Mouse (Mus musculus) B cell, adult 2 months (primary cell): ENCODE data around the gene Rasal3.

Source experiments
- DNase-seq, 2 experiments: peaks; one replicate each; pipeline ENCODE4 v3.0.0; 2022

The Rasal3 gene

DNA sequence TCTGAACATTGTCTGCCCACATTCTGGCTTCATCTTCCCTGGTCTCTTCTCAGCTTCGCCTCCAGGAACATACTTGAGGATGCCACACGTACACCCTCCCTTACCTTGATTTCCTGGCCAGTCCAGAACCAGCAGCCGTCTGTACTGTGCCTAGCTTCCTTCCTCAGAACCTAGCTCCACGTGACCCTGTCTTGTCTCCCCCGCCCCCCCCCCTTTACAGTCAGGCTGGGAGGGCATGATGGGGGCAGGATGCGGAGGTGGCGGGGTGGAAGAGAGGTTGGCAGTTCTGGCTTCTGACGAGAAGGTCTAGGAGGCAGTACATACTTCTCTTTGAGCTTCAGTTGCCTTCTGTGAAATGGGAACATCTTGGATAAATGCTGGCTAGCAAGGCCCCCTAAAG is at the start of gene Rasal3:
Gene Rasal3, minus strand, starts transcription at position 167 of the 400 bp plus-strand sequence.
- DNase-seq = peak; percentile 63 to 69

DNA sequence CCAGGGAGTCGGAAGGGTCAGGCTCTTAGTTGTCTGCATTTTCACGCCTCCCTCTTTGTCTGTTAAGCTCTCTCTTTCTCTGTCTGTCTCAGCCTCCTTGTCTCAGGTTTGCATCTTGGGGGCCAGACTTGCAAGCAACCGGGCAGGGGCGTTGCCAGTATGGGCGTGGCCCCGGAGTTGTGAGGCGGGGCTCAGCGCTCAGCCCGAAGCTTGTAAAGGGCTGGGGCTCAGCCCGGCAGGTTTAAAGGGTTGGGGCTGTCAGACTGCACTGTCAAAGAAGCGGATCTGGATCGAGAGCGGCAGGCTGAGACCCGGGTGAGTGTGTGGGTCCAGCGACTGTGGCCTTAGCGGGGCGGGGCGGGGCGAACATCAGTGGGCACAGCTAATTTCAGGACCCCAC is 49.1 kb upstream of the Rasal3 start, which contains the start of gene Cyp4f39:
Gene Cyp4f39, plus strand, starts transcription at position 242 of the 400 bp plus-strand sequence.
- DNase-seq = peak; percentile 10 to 26

DNA sequence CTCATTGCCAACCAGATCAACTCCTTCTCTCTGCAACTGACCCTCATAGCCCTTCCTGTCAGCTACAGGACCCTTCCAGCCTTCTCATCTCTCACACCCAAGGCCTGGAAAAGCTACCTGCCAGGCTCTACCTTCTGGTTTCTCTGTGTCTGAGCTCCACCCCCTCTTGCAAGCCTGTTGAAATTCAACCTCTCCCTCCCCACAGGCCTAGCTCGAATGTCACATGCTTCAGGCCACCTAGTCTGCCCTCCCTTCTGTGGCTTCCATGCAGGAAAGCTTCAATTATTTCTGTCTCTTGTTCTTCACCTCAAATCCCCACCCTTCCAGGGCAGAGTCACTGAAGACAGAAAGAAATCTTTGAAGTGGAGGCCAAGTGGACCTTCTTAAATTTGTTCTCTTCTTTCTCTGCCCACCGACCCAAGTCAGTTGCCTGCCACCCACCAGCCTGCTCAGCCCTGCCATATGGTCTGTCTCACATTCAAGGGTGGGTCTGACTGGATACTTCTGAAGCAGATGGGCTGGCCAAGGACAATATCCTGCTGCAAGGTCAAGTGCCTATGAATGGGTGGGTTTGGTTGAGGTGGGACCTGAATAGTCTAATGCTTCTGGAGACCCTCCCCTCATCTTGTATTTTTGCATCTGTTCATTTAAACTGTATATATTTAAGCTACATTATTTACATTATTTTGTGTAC is 47.6 kb upstream of the Rasal3 start:
- DNase-seq = no peak

DNA sequence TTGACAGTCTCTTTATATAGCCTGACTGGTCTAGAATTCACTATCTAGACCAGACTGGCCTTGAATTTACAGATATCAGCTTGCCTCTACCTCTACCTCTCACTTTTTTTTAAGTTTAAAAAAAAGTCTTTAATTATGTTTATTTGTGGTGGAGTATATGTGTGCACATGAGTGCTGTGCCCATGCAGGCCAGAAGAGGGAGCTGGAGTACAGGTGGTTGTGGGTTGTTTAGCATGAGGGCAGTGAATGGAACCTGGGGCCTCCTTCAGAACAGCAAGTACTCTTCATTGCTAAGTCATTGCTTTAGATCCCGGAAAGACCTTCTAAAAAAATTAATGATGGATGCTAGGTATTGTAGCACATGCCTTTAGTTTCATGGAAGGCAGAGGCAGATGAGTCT is 45.7 kb upstream of the Rasal3 start:
- no peak for DNase-seq

DNA sequence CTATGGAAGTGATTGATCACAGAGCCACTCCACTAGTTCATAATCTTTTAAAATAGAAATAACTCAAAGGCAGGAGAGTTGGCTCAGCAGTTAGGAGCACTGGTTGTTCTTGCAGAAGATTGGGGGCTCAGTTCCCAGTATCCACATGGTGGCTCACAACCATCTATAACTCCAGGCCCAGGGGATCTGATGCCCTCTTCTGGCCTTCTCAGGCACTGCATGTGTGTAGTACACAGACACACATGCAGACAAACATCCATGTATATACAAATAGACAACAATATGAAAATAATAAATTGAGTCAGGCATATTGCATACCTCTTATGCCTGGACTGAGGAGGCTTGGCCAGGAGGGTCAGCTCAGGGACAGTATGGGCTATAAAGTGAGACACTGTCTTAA is 43.8 kb upstream of the Rasal3 start:
- no peak for DNase-seq

DNA sequence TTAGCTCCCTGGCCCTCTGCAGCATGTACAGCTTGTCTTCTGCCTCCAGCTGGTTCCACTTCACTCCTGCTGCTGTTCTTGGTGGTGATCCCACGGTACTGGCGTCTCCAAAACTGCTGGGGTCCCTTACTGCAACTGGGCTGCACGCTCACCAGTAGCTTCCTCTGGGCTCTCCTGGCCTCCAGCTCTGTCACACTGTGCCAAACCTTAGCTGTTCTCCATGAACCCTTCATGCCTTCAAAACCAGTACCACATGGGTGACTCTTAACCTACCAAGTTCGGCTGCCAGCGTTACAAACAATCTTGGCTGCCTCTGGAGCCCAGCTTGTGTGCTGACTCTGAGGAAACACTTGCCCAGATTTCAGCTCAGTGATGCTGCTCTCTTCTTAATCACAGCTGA is 41.6 kb upstream of the Rasal3 start:
- DNase-seq = no peak

DNA sequence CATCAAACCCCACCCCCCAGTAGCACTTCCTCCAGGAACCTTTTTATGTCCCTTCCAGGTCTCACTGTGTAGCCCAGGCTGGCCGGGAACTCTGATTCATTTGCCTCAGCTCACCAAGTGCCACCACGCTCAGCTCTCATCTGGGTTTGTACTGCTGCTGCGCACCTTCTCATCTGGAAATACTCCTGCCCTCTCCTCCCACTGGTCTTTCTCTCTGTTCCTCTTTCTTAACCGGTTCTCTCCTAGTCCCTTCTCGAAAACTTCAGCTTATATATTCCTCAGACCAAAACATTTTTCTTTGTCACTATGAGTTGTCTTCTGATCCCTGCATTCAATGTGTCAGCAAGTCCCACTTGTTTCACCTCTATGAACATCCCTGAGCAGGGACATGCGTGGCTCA is 39.9 kb upstream of the Rasal3 start:
- no peak for DNase-seq

DNA sequence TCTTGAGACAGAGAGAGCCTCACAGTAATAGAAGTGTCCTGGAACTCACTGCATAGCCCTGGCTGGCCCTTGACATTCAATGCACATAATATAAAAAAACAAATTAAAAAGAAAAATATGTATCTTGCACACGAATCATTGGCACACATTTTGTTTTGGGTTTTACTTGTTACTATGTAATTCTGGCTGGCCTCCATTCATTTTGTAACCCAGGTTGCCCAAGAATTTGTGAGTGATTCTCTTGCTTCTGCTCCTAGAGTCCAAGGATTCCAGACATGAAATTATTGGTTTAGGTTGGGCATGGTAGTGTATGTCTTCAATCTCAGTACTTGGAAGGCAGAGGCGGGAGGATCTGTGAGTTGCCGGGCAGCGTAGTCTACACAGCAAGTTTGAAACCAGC is 33.7 kb upstream of the Rasal3 start:
- no peak for DNase-seq

DNA sequence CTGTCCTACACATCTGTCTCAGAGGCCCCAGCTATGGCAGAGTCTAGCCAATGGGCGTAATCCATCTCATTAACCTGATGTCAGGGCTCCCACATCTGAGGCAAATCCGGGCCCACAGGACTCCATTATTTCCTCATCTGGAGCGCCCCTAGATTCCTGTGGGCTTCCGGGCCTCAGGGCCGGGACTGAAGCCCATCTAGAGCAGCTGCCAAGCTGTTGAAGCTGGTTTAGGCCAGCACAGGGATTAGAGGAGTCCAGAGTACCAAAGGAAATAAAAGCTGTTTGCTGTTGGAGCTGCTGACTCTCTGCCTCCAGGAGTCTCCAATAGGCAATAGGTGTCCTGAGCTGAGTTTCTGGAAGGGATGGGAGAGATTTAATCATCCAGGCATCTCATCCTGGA is 31.8 kb upstream of the Rasal3 start:
- no peak for DNase-seq

DNA sequence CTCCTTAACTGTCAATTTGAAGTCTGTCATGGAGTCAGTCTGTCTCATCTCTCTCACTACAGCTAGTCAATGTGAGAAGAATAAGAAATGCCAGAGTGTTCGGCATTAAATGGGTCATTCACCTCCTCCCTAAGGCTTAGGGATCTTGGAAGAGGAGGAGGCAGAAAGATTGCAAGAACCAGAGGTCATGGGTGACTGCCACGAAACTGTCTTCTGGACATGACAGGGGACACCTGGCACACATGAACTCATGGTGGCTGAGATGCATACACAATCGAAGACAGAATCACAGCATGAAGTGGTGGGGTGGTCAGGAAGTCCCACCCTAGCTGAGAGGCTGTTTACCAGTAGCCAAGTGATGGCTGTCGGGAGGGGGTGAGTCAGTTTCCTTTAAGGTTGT is 30.9 kb upstream of the Rasal3 start:
- no peak for DNase-seq

DNA sequence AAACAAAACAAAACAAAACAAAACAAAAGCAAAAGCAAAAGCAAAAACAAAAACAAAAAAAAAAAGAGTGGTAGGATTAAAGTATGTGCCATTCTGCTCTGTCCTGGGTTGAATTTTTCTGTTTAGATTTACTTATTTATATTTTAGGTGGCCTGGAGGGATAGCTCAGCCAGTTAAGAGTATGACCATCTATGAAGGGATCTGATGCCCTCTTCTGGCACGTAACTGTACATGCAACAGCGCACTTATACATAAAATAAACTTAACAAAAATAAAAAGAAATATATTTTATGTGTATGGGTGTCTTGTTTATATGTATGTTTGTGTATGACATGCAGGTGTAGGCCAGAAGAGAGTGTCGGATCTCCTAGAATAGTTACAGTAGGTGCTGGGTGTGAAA is 28.6 kb upstream of the Rasal3 start:
- DNase-seq = peak; percentile 23 to 49

DNA sequence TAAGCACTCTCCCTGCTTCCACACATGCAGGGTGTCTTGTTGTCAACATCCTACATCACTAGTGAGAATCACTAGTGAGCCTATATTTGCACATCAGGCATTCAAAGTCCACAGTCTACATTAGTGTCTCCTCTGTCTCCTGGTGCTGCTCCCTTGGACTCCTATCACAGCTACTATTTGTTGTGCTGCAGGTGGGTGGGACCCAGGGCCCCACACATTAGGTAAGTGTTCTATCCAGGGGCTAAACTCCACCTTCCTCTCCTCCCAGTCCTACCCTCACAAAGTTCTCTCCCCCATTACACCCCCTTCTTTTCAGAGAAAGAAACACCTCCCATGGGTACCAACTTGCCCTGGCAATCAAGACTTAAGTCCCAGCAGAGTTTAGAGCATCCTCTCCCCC is 23.2 kb upstream of the Rasal3 start:
- no peak for DNase-seq

DNA sequence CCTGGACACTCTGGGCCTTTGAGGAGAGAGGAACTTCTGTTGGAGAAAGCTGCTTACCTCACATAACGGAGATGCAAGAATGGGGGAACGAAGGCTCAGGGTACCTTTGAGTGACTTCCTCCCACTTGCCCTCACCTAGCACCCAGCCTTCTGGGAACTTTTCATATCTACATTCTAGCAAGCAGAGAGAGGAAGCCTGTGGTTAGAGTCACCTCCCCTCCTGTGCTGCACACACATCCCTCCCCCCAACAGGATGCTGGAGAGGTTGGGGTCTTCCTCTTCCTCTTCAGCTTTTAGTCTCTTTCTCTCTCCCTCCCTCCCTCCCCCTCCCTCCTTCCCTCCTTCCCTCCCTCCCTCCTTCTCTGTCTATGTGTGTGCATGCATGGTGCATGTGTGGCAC is 20.7 kb upstream of the Rasal3 start, which contains the start of gene Pglyrp2:
Gene Pglyrp2, minus strand, starts transcription at position 134 of the 400 bp plus-strand sequence.
- peak; percentile 30 to 41 for DNase-seq

DNA sequence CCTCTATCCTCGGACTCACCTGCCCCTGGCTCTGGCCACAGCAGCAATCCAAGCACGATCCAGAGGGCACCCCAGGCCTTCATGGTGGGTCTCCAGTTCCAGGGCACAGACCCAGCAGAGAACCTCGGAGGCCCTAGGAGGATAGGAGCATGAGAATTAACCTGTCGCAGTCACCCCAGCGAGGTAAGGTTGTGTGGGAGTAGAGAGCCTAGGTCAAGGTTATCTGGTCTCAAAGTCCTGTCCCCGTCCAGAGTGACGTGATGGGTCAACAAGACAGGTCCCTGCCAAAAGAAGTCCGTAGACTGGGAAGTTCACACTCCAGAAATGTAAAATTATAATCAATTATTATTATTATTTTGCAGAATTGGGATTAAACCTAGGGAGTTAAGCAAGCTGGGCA is 17.4 kb upstream of the Rasal3 start:
- DNase-seq = no peak

DNA sequence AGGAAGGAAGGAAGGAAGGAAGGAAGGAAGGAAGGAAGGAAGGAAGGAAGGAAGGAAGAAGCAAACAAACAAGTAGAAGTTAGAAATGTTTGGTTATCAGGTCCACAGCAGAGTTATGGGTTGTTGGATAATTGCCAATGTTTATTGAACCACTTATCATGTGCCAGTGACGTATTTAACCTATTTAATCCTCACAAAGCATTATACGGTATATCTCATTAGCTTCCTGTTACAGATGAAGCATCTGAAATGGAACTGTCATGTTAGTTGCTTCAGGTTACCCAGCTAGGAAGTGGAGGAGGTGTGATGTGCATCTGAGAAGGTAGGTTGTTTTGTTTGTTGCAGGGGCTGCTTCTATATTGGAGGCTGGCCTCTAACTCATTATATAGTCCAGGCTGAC is 16.6 kb upstream of the Rasal3 start:
- no peak for DNase-seq

DNA sequence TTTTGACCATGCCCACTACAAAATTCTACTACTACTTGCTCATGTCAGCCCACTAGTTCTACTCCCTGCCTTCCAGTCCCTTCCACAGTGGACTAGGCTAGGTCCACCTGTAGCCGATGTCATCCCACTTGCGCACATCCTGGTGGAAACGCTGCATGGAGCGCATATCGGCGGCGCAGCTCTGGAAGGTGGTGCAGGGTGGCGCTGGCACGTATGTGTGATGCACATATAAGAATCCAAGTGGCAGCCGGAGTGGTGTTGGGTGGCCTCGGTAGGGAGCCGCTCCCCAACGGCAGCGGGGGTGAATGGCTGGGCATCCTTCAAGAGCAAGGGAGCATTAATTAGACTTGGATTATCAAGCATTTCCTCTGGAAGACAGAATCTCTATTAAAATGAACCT is 13.4 kb upstream of the Rasal3 start:
- no peak for DNase-seq

DNA sequence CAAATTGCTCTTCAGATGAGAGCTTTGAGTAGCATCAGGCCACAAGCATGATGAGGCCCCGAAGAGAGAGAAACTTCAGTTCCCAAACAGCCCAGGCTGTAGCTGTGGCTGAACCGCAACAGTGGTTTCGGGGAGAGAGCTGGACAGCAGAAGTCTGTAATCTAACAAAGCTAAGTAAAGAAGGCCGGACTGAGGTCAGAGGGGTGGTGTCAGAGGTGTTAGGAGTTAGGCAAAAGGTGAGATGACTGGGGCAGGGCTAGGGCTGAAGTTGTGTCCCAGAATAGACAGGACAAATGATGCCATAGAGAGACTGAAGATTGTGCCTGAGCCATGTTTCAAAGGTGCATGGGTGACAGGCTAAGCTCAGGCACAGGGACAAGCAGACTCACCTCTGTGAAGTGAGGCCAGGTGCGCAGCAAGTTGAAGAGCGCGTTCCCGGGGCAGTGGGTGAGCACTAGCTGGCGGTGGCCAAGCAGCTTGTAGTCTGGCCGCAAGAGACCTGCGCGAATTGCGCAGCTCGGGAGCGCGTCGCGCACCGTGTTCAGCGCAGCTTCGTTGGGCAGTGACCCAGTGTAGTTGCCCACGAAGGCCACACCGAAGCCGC is 12.1 kb upstream of the Rasal3 start:
- DNase-seq = no peak

DNA sequence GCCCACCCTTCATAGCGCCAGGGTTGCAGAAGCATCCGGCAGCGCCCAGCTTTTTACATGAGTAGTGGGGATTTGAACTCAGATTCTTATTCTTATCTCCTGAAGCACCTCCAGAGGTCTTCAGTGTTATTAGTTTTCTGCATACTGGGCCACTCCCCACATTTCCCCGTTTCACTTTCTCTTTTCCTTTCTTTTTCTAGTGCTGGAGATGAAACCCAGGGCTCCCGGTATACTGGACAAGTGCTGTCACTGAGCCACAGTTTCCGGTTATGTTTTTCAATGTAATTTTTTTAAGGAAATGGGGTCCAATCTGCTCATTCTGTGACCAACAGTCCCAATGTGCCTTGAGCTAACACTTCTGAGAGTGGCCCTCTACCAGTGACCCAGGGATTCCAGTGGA is 8.5 kb upstream of the Rasal3 start:
- DNase-seq = no peak

DNA sequence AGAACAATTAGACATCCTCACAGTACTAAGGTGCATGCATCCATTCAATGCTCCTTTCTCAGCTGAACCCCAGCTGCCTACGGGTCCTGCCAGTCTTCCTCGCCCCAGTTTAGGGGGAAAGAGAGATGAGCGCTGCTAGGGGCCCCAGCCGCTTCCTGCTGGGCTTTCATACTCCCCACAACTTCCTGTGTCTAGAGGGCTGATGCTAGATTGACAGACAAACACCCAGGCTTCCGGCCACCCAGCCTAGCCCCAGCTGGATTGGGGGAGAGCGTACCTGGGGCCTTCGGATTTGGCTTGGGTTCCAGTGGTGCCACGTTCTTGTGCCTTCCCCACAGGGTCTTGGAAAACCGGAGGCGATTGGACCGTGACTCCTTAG is 615 bp downstream of the Rasal3 start:
- DNase-seq = peak; percentile 67 to 69

DNA sequence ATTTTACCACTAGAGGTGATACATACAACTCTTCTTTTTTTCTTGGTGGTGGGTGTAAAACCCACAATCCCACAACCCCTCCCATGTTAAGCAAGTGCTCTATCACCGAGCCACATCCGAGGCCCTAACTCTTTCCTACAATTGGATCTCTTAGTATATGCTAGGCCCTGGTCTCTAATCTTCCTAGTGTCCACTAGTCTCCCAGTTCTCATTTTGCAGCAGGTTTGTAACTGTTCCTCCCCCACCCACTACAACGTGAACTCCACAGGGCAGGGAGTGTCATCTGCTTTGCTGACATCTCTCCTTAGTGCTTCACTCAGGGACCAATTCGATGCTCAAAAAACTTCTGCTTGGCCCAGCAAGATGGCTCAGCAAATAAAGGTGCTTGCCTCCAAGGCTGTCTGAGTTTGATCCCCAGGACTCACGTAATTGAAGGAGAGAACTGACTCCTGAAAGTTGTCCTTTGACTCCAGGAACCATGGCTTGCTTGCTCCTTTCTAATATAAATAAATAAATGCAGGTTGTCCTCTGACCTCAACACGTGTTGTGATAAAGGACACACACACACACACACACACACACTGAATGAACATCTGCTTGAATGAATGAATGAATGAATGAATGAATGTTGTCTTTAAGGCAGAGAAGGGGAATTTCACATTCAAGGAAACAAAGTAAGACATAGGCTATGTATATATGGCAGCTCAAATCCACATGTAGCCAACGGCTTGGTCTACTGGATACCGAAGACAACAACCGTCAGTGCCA is 1.2 kb downstream of the Rasal3 start:
- DNase-seq = no peak

DNA sequence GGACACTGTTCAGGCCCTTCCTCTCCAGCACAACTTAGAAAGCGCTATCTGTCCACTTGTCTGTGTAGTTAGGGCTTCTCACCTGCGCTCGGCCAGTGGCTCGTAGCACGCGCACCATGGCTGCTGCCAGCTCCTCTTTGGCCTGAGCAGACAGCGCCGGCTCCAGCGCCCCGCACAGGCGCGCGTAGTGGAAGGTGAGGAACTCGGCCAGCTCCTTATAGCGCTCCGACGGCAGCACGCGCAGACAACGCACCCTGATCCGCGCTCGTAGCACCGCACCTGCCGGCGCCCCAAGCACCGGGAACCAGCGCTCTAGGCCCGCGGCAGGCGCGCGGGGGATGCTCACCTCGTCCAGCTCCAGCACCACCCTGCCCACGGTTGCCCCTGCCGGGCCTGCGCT is 7.1 kb downstream of the Rasal3 start:
- DNase-seq = no peak

DNA sequence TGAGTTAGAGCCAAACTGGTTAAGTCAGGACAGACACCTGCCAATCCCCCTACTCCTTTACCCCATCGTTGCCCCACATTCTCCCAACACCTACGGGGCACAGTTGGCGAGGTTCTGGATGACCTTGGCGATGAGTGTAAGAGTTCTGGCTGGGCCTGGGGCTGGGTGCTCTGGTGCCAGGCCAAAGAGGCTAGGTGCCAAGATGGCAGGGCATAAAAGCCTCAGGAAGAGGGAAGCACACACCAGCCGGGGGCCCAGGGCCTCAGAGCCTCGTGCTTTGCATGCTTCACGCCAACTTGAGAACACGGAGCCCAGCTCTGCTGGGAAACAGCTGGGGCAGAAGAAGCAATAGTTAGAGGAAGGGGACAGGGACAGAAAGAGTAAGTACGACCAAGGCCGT is 9.4 kb downstream of the Rasal3 start:
- no peak for DNase-seq

DNA sequence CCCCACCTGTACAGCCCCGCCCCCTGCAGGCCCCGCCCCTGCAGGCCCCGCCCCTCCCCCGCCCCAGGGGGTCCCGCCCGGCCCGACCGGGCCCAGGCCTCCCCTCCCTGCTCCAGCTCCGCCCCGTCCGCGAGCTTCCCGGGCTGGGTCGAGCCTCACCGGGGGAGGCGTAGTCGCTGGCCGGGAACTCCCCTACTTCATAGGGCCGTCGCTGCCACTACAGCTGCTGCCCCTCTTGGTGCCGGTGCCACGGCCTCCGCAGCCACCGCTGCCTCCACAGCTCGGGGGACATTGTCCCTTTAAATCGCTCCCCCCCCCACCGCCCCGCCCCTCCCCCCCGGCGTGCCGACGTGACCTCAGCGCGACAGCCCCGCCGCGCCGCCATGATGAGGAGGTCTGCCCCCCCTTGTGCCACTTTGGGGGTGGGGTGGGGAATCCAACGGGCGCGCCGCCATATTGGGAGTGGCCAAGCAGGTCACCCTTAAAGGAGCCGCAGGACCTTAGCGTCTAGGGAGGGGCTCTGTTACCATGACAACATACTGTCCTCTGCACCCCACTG is 14.2 kb downstream of the Rasal3 start, which contains the start of gene Wiz:
Gene Wiz, minus strand, starts transcription at position 339 of the 559 bp plus-strand sequence.
- DNase-seq = peak; percentile 94 to 95
